Mouse (Mus musculus) effector memory CD4-positive, alpha-beta T cell, adult 5 months (primary cell): ENCODE results near the gene Klc4. TPM values are rescaled to one million over a fixed set of nuclear protein-coding genes. Genes with fewer than 3 reads are reported as not detected.

ENCODE experiments used
- polyA plus RNA-seq: library from polyadenylated mRNA; unstranded; fragments of 100-300 nt; shearing (Covaris generic); gene quantifications from one replicate; pipeline ENCODE4 v1.2.1, GENCODE M21; 2017

Gene Klc4
- 15.9 TPM for polyA plus RNA-seq

GRCm38 (mm10) chr17:46645561-46646321 is at the start of gene Klc4, which contains the start of gene Mrpl2:
Gene Klc4 (minus strand): TSS chr17:46646022.
Gene Mrpl2 (plus strand): TSS chr17:46646229.

GRCm38 (mm10) chr17:46680760-46681373 is 35.0 kb upstream of the Klc4 start, which contains the start of gene Klhdc3:
Gene Klhdc3 (minus strand): TSS chr17:46680914.

DNA sequence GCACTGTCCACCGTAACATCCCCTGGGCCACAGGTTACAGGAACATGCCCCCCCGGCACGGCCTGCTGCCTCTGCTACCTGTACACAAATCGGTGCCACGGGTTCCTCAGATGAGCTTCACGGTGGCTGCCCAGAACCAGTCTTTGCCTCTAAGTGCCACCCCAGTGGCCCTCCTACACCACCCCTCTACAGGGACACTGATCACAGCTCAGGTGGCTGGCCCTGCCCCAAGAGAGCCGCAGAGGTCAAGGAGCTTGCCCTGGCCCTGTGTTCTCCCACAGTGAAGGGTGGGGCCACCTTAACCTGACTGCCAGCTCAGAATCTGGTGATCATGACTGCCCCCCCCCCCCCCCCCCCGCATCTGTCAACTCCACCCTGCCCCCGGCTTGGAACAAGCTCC is 32.6 kb upstream of the Klc4 start, which contains the start of gene Mea1:
Gene Mea1, plus strand, starts transcription at position 378 of the 400 bp plus-strand sequence.

DNA sequence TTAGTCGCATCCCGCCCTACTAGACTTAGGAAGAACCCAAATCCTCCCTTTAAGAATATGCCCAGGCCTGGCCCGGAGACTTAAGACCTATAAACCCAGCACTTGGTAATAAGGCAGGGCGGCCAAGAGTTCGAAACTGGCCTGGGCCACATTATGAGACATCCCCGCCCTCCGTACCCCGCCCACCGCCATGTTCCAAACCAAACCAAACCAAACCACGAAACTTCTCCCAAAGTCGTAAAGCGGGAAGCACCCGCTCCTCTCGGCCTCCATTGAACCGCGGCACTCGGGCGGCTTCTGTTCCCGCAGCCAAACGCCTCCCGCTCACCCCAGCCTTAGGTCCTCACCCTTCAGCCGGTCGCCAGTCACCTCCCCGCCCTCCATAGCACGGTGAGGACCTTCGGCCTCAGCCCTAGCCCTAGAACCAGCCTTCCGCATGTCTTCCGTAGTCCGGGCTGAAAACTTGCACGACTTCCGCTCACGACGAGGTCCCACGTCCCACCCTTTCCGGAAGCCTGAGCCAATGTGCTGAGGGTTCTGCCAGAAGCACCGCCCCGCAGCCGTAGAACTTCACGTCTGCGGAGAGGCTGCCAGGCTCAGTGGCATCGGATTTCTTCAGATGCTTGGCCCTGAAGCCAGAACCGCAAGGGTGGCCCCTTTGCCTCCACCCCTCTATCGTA is 28.2 kb upstream of the Klc4 start, which contains the start of gene Rrp36:
Gene Rrp36, minus strand, starts transcription at position 503 of the 680 bp plus-strand sequence.

GRCm38 (mm10) chr17:46650232-46651031 is 4.6 kb upstream of the Klc4 start, which contains the start of gene Cul7:
Gene Cul7 (plus strand): TSS chr17:46650337.

GRCm38 (mm10) chr17:46628791-46629684 is 16.8 kb downstream of the Klc4 start, which contains the start of gene Ptk7:
Gene Ptk7 (minus strand): TSS chr17:46629504.

Other genes with a start within 250 kb of the Klc4 start
- not detected for gene Crip3, start 217.1 kb downstream of the Klc4 start, polyA plus RNA-seq
- gene Slc22a7, start 207.6 kb downstream of the Klc4 start, polyA plus RNA-seq, result not detected
- 0.40 TPM for gene Ttbk1, start 158.3 kb downstream of the Klc4 start, polyA plus RNA-seq
- not detected for gene Dnph1, start 149.3 kb downstream of the Klc4 start, polyA plus RNA-seq
- gene Cul9, start 99.6 kb downstream of the Klc4 start, polyA plus RNA-seq, result 6.6 TPM
- 33.2 TPM for gene Srf, start 89.8 kb downstream of the Klc4 start, polyA plus RNA-seq
- gene Ptk7, start 16.5 kb downstream of the Klc4 start, polyA plus RNA-seq, result not detected
- gene Mrpl2, start 207 bp upstream of the Klc4 start, polyA plus RNA-seq, result 31.6 TPM
- gene Cul7, start 4.3 kb upstream of the Klc4 start, polyA plus RNA-seq, result 2.1 TPM
- gene Rrp36, start 28.3 kb upstream of the Klc4 start, polyA plus RNA-seq, result 31.0 TPM
- 74.9 TPM for gene Mea1, start 32.8 kb upstream of the Klc4 start, polyA plus RNA-seq
- 80.9 TPM for gene Klhdc3, start 34.9 kb upstream of the Klc4 start, polyA plus RNA-seq
- gene Ppp2r5d, start 59.1 kb upstream of the Klc4 start, polyA plus RNA-seq, result 49.1 TPM
- gene Pex6, start 65.4 kb upstream of the Klc4 start, polyA plus RNA-seq, result 27.7 TPM
- not detected for gene Gnmt, start 83.1 kb upstream of the Klc4 start, polyA plus RNA-seq
- 48.9 TPM for gene Cnpy3, start 106.2 kb upstream of the Klc4 start, polyA plus RNA-seq
- gene Ptcra, start 117.7 kb upstream of the Klc4 start, polyA plus RNA-seq, result not detected
- 19.9 TPM for gene 2310039H08Rik, start 126.6 kb upstream of the Klc4 start, polyA plus RNA-seq
- 68.0 TPM for gene Rpl7l1, start 136.7 kb upstream of the Klc4 start, polyA plus RNA-seq
- gene Bicral, start 212.5 kb upstream of the Klc4 start, polyA plus RNA-seq, result 23.4 TPM
- 21.7 TPM for gene Tbcc, start 244.7 kb upstream of the Klc4 start, polyA plus RNA-seq